Mouse (Mus musculus) heart, embryonic 16.5 days (tissue): Measurements from ENCODE around the gene Tmem139. TPM values are rescaled to one million over a fixed set of nuclear protein-coding genes. Genes with fewer than 3 reads are reported as not detected.

Experiments used
- ATAC-seq: fragments of 200-750 bp; cut with Nextera tagmentation; replicated peaks from 2 replicates; pipeline ENCODE4 v1.8.0; 2017; ENCODE audit warnings: moderate number of reproducible peaks; ENCODE audit not compliant: insufficient read depth, low FRiP score; ENCODE audit errors: extremely low read depth
- H3K27ac ChIP-seq: fragments of 300-500 bp; sonication (generic); 2 replicates; pipeline ENCODE4 v1.5.1; 2014; ENCODE audit warnings: mild to moderate bottlenecking, low read length, control low read depth, moderate library complexity
- H3K27me3 ChIP-seq: fragments of 300-500 bp; sonication (generic); 2 replicates; pipeline ENCODE4 v1.6.1; 2014; ENCODE audit warnings: low read length, mixed read lengths; ENCODE audit not compliant: control insufficient read depth, insufficient read depth
- H3K36me3 ChIP-seq: fragments of 300-500 bp; sonication (generic); 2 replicates; pipeline ENCODE4 v1.6.1; 2014; ENCODE audit not compliant: control insufficient read depth, insufficient read depth
- H3K4me1 ChIP-seq: fragments of 300-500 bp; sonication (generic); 2 replicates; pipeline ENCODE4 v1.6.1; 2014; ENCODE audit warnings: low read length, mixed read lengths; ENCODE audit not compliant: control insufficient read depth, insufficient read depth
- H3K4me2 ChIP-seq: fragments of 300-500 bp; sonication (generic); 2 replicates; pipeline ENCODE4 v1.6.1; 2014; ENCODE audit warnings: low read depth, mild to moderate bottlenecking, control low read depth, low read length
- H3K4me3 ChIP-seq: fragments of 300-500 bp; sonication (generic); 2 replicates; pipeline ENCODE4 v1.5.1; 2014; ENCODE audit warnings: mild to moderate bottlenecking, control low read depth, low read length
- H3K9ac ChIP-seq: fragments of 300-500 bp; sonication (generic); 2 replicates; pipeline ENCODE4 v1.6.1; 2014; ENCODE audit warnings: low read length, control low read depth
- H3K9me3 ChIP-seq: fragments of 300-500 bp; sonication (generic); replicated peaks from 2 replicates; pipeline ENCODE4 v1.6.1; 2016; ENCODE audit warnings: low read length; ENCODE audit not compliant: control insufficient read depth
- WGBS: fragments of 180-500 bp; shearing (Covaris S2); extraction: QIAGEN DNeasy Blood & Tissue Kit; methylation state at CpG from one replicate; pipeline ENCODE4 v1.1.7; 2014; 5-methylcytosine and 5-hydroxymethylcytosine counted together
- polyA plus RNA-seq: library from polyadenylated mRNA; unstranded; fragments of >200 nt; fragmentation: Nextera tagmentation; extraction: Ambion mirVana; gene quantifications from 2 replicates; pipeline ENCODE4 v1.2.1, GENCODE M21; 2015

The Tmem139 gene
- polyA plus RNA-seq: 0.20 and 0.34 TPM in 2 replicates

DNA sequence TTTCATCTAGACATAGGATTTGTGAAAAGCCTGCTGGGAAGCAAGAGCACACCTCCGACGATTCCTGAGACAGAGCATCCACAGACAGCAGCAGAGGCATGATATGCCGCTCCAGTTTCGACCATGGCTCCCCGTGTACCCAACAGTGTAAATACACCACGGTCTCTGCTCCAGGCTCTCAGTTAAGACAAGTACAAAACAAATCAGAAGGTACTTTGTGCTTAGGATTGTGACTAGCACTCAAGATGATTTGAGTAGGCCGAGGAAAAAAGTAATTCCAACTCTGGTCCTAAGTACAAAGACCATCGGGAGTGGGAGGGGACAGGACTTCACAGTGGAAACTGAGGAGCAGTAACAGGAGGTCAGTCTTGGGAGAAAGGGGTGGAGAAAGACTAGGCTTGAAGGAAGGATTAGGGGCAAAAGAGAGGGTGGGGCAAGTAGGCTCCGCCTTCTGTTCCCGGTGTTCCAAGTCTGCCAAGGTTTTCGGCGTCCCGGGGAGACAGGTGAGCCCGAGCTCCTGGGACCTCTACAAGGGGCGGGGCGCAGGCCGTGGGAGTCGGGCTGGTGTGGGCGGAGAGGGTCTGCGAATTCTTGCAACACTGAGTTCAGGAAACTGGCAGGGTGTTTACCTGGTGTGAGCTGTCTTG, at the start of gene Tmem139:
Gene Tmem139, plus strand, starts transcription at position 447 of the 647 bp plus-strand sequence.
- no peak within 1 kb of the TSS for H3K27ac ChIP-seq
- ATAC-seq: no peak
- peaks cover 5% of the 10 kb centered on the region; the same call in 1 of the 2 replicates for H3K4me1 ChIP-seq

DNA sequence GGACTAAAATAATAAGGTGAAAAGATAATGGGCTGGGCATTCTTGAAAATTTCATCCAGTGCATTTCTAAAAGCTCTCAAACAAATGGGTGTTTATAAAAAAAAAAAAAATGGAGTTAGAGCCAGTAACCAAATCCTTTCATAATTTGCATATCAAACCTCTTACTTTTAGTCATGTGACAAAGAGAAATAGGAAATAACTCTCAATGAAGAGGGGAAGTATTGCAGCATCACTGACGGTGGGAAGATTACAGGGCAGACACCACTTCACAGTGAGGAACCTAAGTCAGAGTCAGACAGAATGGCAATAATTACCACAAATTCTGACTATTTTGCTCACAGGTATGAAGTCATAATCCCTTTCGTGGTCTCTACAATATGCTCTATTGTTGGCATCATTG, 46.7 kb upstream of the Tmem139 start, which contains the start of gene Tas2r144:
Gene Tas2r144, plus strand, starts transcription at position 301 of the 400 bp plus-strand sequence.
- H3K4me1 ChIP-seq: no peaks in the 10 kb centered on the region
- ATAC-seq: no peak
- H3K4me3 ChIP-seq: no peak within 1 kb of the TSS
- H3K9me3 ChIP-seq: no peaks in the 10 kb centered on the region
- 72% methylated on average over 2 of the region's 2 CpGs for WGBS
- H3K4me2 ChIP-seq: no peak within 1 kb of the TSS
- no peaks in the 10 kb centered on the region for H3K36me3 ChIP-seq
- H3K27me3 ChIP-seq: no peaks in the 10 kb centered on the region
- H3K27ac ChIP-seq: no peak within 1 kb of the TSS
- H3K9ac ChIP-seq: no peak within 1 kb of the TSS

More for the DNA sequence above, at the start of gene Tmem139:
- Histone ChIP-seq H3K9me3 (no peaks in the 10 kb centered on the region), H3K27me3 (no peaks in the 10 kb centered on the region), H3K4me2 (peak within 1 kb of the TSS; percentile 46), H3K9ac (peak within 1 kb of the TSS; percentile 55; the same call in 1 of the 2 replicates), H3K36me3 (no peaks in the 10 kb centered on the region), H3K4me3 (peak within 1 kb of the TSS; percentile 21)
- 19% methylated on average over 20 of the region's 20 CpGs for WGBS

DNA sequence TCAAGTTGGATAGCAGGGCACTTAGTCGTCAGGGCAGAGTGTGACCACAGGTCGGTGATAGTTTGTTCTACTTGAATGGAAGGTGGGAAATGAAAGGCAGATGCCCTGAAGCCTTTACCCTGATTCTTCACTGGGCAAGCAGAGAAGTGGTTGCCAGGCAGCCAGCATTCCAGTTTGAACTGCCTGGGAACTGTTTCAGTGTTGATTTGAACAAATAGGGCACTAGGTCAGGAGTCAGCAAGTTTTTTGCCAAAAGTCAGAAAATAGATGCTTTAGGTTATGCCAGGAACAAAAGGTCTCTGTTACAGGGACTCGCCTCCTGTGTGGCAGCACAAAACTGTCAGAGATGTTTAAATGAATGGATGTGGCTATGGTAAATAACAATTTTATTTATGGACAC, 39.5 kb upstream of the Tmem139 start:
- Histone ChIP-seq H3K27me3 (no peaks in the 10 kb centered on the region), H3K36me3 (no peaks in the 10 kb centered on the region), H3K4me2 (no peak overlapping the region), H3K27ac (no peak overlapping the region), H3K9ac (no peak overlapping the region), H3K9me3 (no peaks in the 10 kb centered on the region), H3K4me1 (no peaks in the 10 kb centered on the region), H3K4me3 (no peak overlapping the region)
- WGBS: 64% methylated on average over 3 of the region's 3 CpGs
- no peak for ATAC-seq

DNA sequence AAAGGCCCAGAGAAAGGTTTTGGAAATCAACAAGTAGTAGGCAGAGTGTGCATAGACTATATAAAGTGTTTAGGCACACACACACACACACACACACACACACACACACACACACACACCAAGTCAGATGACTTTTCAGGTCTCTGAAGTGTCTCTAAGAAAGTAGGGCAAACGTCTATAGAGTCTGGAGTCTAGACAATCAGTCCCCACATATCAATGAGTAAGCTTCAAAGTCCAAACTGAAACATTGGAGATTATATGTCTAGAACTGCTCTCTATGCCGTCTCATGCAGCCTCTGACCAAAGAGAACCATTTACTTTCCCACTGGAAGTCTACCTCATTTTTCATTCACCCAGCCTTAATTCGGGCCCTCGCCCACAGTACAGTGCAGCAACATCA, 36.7 kb upstream of the Tmem139 start:
- H3K4me3 ChIP-seq: no peak overlapping the region
- H3K9ac ChIP-seq: no peak overlapping the region
- H3K27ac ChIP-seq: no peak overlapping the region
- no peaks in the 10 kb centered on the region for H3K27me3 ChIP-seq
- H3K9me3 ChIP-seq: no peaks in the 10 kb centered on the region
- WGBS: 64% methylated on average over 4 of the region's 4 CpGs
- H3K4me2 ChIP-seq: no peak overlapping the region
- H3K4me1 ChIP-seq: no peaks in the 10 kb centered on the region
- H3K36me3 ChIP-seq: no peaks in the 10 kb centered on the region
- no peak for ATAC-seq

DNA sequence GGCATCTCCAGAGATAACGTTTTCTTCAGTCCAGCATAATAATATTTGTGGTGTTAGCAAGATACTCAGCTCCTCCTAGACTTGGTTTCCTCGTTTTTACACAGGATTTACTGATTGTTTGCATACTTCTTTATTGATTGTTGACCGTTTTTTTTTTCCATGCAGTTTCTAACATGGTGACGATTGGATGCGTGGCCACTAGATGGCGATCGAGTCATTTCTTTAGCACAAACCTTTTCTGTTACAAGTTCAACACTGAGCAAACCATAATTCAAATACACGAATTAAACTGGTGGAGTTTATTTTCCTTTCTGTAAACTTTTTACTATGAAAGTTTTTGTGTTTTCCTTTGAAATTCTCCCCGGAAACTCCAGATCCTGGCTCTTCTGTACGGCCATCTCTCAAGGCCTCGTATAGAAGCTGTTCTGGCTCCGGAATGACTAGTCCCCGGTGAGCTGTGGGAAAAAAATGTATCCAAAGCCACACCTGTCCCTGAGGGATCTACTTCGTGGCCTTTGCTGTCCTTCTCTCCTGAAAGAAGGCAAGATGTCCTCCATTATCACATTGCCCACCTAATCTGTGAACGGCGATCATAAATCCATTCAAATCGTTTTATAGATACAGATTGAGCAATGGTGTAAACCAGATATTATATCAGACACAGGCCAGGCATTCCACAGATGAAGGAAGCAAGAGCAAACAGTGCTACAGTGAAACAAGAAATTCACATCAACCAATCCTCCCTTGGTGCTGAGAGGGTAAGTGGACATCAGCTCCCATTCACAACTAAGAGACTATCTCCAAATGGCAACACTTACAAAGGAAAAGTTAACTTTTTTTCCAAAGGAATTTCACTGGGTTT, 34.3 kb upstream of the Tmem139 start:
- no peaks in the 10 kb centered on the region for H3K27me3 ChIP-seq
- H3K4me3 ChIP-seq: no peak overlapping the region
- no peak for ATAC-seq
- H3K9me3 ChIP-seq: no peaks in the 10 kb centered on the region
- no peaks in the 10 kb centered on the region for H3K36me3 ChIP-seq
- no peak overlapping the region for H3K9ac ChIP-seq
- H3K4me2 ChIP-seq: no peak overlapping the region
- 33% methylated on average over 17 of the region's 17 CpGs for WGBS
- H3K4me1 ChIP-seq: no peaks in the 10 kb centered on the region
- H3K27ac ChIP-seq: no peak overlapping the region

DNA sequence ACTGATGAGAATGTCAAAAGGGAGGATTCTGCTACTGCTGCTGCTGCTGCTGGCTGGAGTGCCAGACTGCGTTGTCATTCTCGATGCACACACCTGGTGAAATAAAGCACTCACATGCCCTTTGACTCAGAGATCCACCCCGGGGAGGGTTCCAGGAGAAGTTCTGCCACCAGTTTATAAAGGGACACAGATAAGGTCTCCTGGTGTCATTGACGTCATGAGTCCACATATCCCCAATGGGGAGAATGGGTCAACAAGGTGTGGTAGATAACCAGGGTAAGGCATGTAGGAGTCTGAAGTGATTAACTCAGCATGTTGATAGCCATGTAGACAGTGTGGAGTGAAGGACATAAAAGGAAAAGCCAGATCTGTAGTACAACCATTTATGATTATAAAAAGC, 32.2 kb upstream of the Tmem139 start:
- no peak for ATAC-seq
- no peaks in the 10 kb centered on the region for H3K36me3 ChIP-seq
- H3K9me3 ChIP-seq: no peaks in the 10 kb centered on the region
- 51% methylated on average over 4 of the region's 4 CpGs for WGBS
- no peak overlapping the region for H3K9ac ChIP-seq
- no peaks in the 10 kb centered on the region for H3K27me3 ChIP-seq
- H3K4me3 ChIP-seq: no peak overlapping the region
- H3K27ac ChIP-seq: no peak overlapping the region
- no peak overlapping the region for H3K4me2 ChIP-seq
- no peaks in the 10 kb centered on the region for H3K4me1 ChIP-seq

DNA sequence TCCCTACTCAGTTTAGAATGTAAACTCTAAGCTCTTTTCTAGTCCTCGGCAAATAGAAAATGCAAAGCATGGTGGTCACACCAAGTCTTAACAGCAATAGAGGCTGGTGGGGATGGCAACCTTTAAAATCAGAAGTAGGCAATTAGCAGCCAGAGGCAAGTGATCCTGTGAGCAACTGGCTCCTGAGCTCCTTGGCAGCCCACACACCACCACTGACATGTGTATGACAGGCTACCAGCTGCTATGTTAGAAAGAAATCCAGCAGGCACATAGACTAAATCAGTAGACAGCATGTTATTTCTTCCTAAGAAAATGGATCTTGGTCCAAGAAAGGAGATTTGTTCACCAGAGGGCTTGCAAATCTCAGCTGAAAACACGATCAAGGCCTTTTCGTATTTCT, 30.6 kb upstream of the Tmem139 start:
- ATAC-seq: no peak
- no peaks in the 10 kb centered on the region for H3K27me3 ChIP-seq
- 87% methylated on average over 3 of the region's 3 CpGs for WGBS

DNA sequence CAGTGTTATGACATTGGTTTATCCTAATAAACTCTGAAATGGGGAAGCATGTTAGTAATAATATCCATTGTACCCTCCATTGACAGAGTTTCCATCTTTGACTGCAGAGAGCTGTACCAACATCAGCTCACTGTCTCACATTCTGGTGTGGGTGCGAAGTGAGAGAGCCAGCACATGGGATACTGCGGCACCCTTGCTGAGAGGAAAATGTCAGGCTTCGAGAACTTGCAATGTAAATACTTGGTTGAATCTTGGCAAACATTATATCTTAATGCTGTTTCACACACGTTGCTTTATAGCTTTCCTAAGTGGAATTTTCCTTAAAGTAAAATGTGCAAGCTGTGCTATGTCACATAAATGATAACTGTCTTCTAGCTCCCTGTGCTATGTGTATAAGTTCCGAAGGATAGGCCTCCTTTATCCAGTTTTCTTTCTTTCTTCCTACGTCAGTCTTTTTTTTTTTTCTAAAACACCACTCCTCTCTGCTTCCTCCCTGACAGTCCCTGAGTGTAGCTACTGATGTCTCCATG, 24.4 kb upstream of the Tmem139 start:
- Histone ChIP-seq H3K4me1 (no peaks in the 10 kb centered on the region), H3K4me2 (no peak overlapping the region), H3K4me3 (no peak overlapping the region), H3K9me3 (no peaks in the 10 kb centered on the region), H3K27ac (no peak overlapping the region), H3K9ac (no peak overlapping the region), H3K27me3 (no peaks in the 10 kb centered on the region), H3K36me3 (no peaks in the 10 kb centered on the region)
- WGBS: 58% methylated on average over 6 of the region's 6 CpGs
- ATAC-seq: no peak

More for the DNA sequence above, 30.6 kb upstream of the Tmem139 start:
- Histone ChIP-seq H3K4me2 (no peak overlapping the region), H3K36me3 (no peaks in the 10 kb centered on the region), H3K27ac (no peak overlapping the region), H3K9me3 (no peaks in the 10 kb centered on the region), H3K9ac (no peak overlapping the region), H3K4me1 (no peaks in the 10 kb centered on the region), H3K4me3 (no peak overlapping the region)
